Mouse (Mus musculus) kidney, adult 2 months (tissue): ENCODE data around the gene Igfbp1.

Source experiments
- CTCF ChIP-seq: fragments of 200-500 bp; conservative IDR thresholded peaks from 2 replicates; pipeline ENCODE4 v1.5.1; 2011; ENCODE audit warnings: low read depth, mild to moderate bottlenecking, control low read depth, low read length, moderate library complexity, mixed read lengths; ENCODE audit not compliant: insufficient read depth, insufficient read length
- POLR2A ChIP-seq: fragments of 200-500 bp; IDR thresholded peaks from one replicate; pipeline ENCODE4 v1.6.1; 2011; ENCODE audit warnings: low read depth, low read length, control low read depth

GRCm38 (mm10) chr11:7198006-7198405 is 424 bp downstream of the Igfbp1 start:
- TF ChIP-seq POLR2A (no peak), CTCF (no peak)
